In the genomic region with DNA sequence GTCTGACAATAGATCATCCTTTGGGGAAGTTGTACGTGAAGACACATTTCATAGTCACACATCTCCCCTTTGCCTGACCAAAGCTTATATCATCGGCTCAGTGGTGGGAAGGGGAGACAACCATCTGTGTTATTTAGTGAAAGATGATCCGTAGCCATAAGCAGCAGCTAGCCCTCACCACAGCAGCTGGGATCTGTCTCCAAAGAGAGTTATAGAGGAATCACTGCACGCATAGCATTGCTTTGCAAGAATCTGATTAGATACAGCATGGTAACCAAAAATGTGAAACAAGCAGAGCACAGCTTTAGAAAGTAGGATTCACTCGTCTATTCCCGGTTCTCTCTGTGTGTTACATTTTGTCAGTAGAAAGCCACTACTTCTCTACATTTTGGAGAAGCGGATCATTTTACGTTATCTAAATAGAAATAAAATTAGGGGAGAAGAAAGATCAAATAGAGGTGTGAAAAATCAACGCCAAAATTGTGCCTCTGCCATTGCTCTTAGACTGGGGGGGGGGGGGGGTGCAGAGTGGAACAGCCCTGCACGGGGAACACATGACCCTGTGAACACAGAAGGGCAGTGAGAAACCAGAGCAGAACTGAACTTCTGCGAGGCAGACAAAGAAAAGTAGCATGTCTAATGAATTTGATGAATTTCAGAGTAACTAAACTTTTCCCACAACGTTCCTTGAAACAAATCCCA, we compare ENCODE assay signal across 15 mouse cellular contexts.
A peak's percentile ranks its signal among the peaks of the same experiment; 100 is the strongest.
DNase-seq lines count a peak whose midpoint lies in the region; ATAC-seq lines count a peak whose summit lies in the region.
"Had no signal": no experiment of that assay in that cellular context is flagged by ENCODE, and none has a peak within 500 bp of the region (broad histone marks: within the 10 kb centered on the region; RNA-seq: fewer than 3 reads in every experiment).

No protein-coding gene starts in this region.

- H3K27me3 ChIP-seq in neural tube, embryonic 11.5 days (ENCODE audit: control insufficient read depth, insufficient read depth, low read length): no peaks in the 10 kb centered on the region
- H3K27me3 ChIP-seq in neural tube, embryonic 15.5 days (replicated peaks): no peaks in the 10 kb centered on the region
- H3K27me3 ChIP-seq in stomach, embryonic 16.5 days (ENCODE audit: control insufficient read depth, insufficient read depth, low read length): no peaks in the 10 kb centered on the region
- H3K27me3 ChIP-seq: embryonic facial prominence, embryonic 15.5 days; heart, embryonic 13.5 days; liver, embryonic 15.5 days had no signal

- H3K4me2 ChIP-seq in neural tube, embryonic 11.5 days (ENCODE audit: low read depth): no peak overlapping the region
- no peak overlapping the region for H3K4me2 ChIP-seq in neural tube, embryonic 15.5 days
- H3K4me2 ChIP-seq in stomach, embryonic 16.5 days (ENCODE audit: low read depth, low read length): no peak overlapping the region
- H3K4me2 ChIP-seq: embryonic facial prominence, embryonic 15.5 days; heart, embryonic 13.5 days; liver, embryonic 15.5 days had no signal

- ATAC-seq in frontal cortex, adult (ENCODE audit: low TSS enrichment): peak; percentile 58
- ATAC-seq in neural tube, embryonic 11.5 days (ENCODE audit: insufficient read depth, low FRiP score, low TSS enrichment): no peak
- ATAC-seq in neural tube, embryonic 15.5 days (ENCODE audit: low FRiP score): no peak; the same call in 1 of the 2 replicates
- peak; percentile 50; the same call in 1 of the 2 replicates for ATAC-seq in stomach, embryonic 16.5 days (ENCODE audit: insufficient read depth, low FRiP score)
- ATAC-seq: inflammation-experienced regulatory T-cells, adult 6 months had no signal

- WGBS in neural tube, embryonic 11.5 days: 55% methylated on average over 12 of the region's 12 CpGs
- WGBS in neural tube, embryonic 15.5 days: 45% methylated on average over 12 of the region's 12 CpGs
- 39% methylated on average over 12 of the region's 12 CpGs for WGBS in stomach, embryonic 16.5 days

- H3K27ac ChIP-seq in neural tube, embryonic 11.5 days (ENCODE audit: low read depth, low read length): no peak overlapping the region
- H3K27ac ChIP-seq in neural tube, embryonic 15.5 days (replicated peaks): no peak overlapping the region
- H3K27ac ChIP-seq in stomach, embryonic 16.5 days (ENCODE audit: low read length): no peak overlapping the region
- H3K27ac ChIP-seq: embryonic facial prominence, embryonic 15.5 days; heart, embryonic 13.5 days; liver, embryonic 15.5 days had no signal

- H3K9me3 ChIP-seq in neural tube, embryonic 11.5 days (ENCODE audit: control insufficient read depth, low read length): no peaks in the 10 kb centered on the region
- H3K9me3 ChIP-seq in neural tube, embryonic 15.5 days (replicated peaks): no peaks in the 10 kb centered on the region
- no peaks in the 10 kb centered on the region for H3K9me3 ChIP-seq in stomach, embryonic 16.5 days (replicated peaks; ENCODE audit: control insufficient read depth, low read length)
- H3K9me3 ChIP-seq: embryonic facial prominence, embryonic 15.5 days; heart, embryonic 13.5 days; liver, embryonic 15.5 days had no signal

- H3K36me3 ChIP-seq in neural tube, embryonic 11.5 days (ENCODE audit: control insufficient read depth, insufficient read depth, low read length): no peaks in the 10 kb centered on the region
- no peaks in the 10 kb centered on the region for H3K36me3 ChIP-seq in neural tube, embryonic 15.5 days
- no peaks in the 10 kb centered on the region for H3K36me3 ChIP-seq in stomach, embryonic 16.5 days (ENCODE audit: control insufficient read depth, insufficient read depth, low read length)
- H3K36me3 ChIP-seq: embryonic facial prominence, embryonic 15.5 days; heart, embryonic 13.5 days; liver, embryonic 15.5 days had no signal

- no peak overlapping the region for H3K9ac ChIP-seq in neural tube, embryonic 11.5 days (ENCODE audit: low read length)
- H3K9ac ChIP-seq in neural tube, embryonic 15.5 days (replicated peaks): no peak overlapping the region
- H3K9ac ChIP-seq in stomach, embryonic 16.5 days (ENCODE audit: low read length): no peak overlapping the region
- H3K9ac ChIP-seq: embryonic facial prominence, embryonic 15.5 days; heart, embryonic 13.5 days; liver, embryonic 15.5 days had no signal

- H3K4me1 ChIP-seq in neural tube, embryonic 11.5 days (ENCODE audit: control insufficient read depth, insufficient read depth, low read length): no peaks in the 10 kb centered on the region
- H3K4me1 ChIP-seq in neural tube, embryonic 15.5 days: peaks cover 10% of the 10 kb centered on the region
- no peaks in the 10 kb centered on the region for H3K4me1 ChIP-seq in stomach, embryonic 16.5 days (ENCODE audit: control insufficient read depth, insufficient read depth, low read length)
- H3K4me1 ChIP-seq: embryonic facial prominence, embryonic 15.5 days; liver, embryonic 15.5 days had no signal

- no peak overlapping the region for H3K4me3 ChIP-seq in neural tube, embryonic 11.5 days (ENCODE audit: low read depth, low read length)
- H3K4me3 ChIP-seq in neural tube, embryonic 15.5 days (replicated peaks): no peak overlapping the region
- no peak overlapping the region for H3K4me3 ChIP-seq in stomach, embryonic 16.5 days (replicated peaks; ENCODE audit: low read length)
- H3K4me3 ChIP-seq: embryonic facial prominence, embryonic 15.5 days; heart, embryonic 13.5 days; liver, embryonic 15.5 days had no signal

- no peak for DNase-seq in frontal cortex, postnatal 25 days (ENCODE audit: low spot score in 2 of 2)
- peak; percentile 38 for DNase-seq in kidney, postnatal 4 days
- DNase-seq in kidney, postnatal 25 days: no peak
- peak; percentile 15 for DNase-seq in neural tube, embryonic 11.5 days (ENCODE audit: low spot score)
- DNase-seq in layer of hippocampus, adult 18-20 months (ENCODE audit: low spot score in 2 of 2): no peak
- DNase-seq: cerebellum, postnatal 14 days; left cerebral cortex, postnatal 4 days; right cerebral cortex, postnatal 4 days had no signal

Comparison
In these comparisons a context has a peak if more than half of its experiments do, and no peak if none do; other contexts are left out.
1. DNase-seq: peak in kidney, postnatal 4 days (2 of 2) and neural tube, embryonic 11.5 days (single experiment); none in frontal cortex, postnatal 25 days (0 of 2), kidney, postnatal 25 days (0 of 2) and layer of hippocampus, adult 18-20 months (0 of 2).
2. ATAC-seq: peak in frontal cortex, adult (single experiment) and stomach, embryonic 16.5 days (single experiment); none in neural tube, embryonic 11.5 days (single experiment) and neural tube, embryonic 15.5 days (single experiment).